Mouse (Mus musculus) embryo, embryonic 10.5 days (tissue): ENCODE data around the gene Zic4.

Source experiments
- DNase-seq: peaks from one replicate; pipeline ENCODE4 v3.0.0-alpha.2; 2015; ENCODE audit warnings: low spot score

Gene Zic4

DNA sequence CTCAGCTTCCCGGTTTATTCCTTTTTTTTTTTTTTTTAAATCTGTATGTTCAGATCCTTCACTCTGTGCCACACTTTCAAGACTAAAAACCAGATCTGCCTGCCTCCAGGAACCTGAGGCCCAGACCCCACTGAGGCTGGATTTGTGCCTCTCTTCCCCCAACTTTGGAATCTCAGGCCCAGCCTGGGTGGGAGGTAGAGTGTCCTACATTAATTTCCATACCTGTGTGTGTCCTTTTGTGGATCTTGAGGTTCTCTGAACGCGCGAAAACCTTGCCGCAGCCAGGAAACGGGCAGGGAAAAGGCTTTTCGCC lies 1.6 kb downstream of the Zic4 start:
- DNase-seq = no peak

GRCm38 (mm10) chr9:91364127-91364970 lies 2.1 kb downstream of the Zic4 start:
- DNase-seq = peak; percentile 64

GRCm38 (mm10) chr9:91364971-91365501 lies 2.8 kb downstream of the Zic4 start:
- peak; percentile 77 for DNase-seq

DNA sequence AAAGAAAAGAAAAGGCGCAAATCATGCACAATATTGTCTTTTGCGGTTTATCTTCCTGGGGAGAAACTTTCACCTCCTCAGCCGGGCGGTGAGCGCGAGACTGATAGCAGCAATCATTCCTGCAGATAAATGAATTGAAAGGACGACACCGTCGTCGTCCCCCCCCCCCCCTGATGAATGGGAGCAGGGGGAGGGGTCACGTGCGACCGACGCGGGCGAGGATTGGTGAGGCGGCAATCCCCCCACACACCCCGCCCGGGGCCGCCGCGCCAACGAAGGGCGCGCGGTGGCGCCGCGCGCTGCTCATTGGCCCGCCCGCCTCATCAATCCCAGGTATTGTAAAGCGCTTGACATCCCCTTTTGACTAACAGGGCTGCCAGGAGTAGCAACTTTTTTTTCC lies 3.5 kb downstream of the Zic4 start, which contains the start of gene Zic1:
Zic1 (minus strand) TSS at position 147 of the 400 bp plus-strand sequence.
- DNase-seq = peak; percentile 89

GRCm38 (mm10) chr9:91366226-91366998 lies 4.2 kb downstream of the Zic4 start:
- peak; percentile 73 for DNase-seq

DNA sequence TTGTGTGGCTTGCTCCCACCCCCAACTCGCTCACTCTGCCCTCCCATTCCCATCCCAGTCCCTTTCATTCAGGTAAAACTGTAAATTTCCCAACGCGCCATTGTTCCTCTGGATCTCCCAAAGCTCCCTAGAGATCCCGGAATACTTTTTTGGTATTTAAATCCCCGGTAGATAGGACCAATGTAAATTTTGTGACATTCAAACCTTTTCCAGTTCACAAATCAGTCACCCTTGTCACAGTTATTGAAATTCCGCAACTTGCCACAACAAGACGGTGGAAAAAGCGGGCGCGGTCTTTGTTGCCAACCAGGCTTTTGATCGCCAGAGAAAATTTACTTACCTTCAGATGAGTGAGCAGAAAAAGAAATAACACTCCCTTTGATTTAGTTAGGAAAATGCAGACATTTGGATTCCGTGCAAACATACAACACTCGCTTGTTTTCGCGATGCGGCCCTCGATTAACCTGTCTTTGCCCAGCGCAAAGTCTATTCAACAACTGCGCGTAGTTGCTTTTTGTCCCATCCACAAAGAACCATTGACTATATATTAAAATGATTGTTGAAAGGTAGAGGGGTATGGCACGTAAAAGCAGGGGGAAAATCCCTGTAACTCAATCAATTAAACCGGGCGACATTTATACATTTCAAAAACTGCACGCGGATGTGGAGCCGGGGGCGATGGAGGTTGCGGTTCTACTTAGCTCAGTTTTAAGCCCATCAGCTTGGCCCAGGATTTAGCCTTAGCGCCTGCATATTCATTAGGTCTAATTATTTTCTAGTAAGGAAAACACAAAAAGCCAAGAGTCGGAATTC lies 5.0 kb downstream of the Zic4 start:
- DNase-seq = peak; percentile 76

GRCm38 (mm10) chr9:91368150-91368549 lies 5.9 kb downstream of the Zic4 start:
- no peak for DNase-seq

- no peak for DNase-seq
These were observed 6.7 kb downstream of the Zic4 start for GRCm38 (mm10) chr9:91368946-91369292.

DNA sequence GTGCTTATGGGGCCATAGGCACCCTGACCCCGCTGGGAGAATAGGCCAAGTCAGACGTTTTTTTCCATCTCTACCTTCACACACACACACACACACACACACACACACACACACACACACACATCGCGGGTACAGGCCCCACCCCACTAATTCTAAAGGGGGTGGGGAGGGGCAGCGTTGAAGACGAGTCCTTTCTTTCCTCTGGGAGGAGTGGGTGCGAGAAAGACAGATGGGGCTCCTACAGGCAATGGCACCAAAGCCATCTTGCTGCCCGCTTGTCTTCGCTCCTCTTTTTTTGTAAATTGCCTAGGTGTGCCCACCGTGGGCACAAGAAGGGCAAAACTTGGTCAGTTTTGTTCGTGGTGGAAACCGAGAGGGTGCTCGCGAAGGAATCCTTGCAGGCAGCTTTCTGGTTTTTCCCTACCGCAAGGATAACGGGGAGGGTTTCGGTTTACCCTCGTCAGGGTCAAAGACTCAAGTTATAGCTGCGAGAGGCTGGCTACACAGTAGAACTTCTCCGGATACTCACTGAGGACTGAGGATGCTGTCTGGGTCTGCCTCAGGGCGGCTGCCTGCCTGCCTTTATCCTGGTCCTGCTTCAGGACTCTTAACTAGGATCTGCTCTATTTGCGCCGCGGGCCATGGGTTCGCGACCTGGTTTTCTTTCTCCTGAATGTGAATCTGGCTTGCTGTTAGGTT lies 7.2 kb downstream of the Zic4 start:
- no peak for DNase-seq

- DNase-seq = no peak
These were observed 8.0 kb downstream of the Zic4 start for GRCm38 (mm10) chr9:91370191-91370708.

- DNase-seq = no peak
These were observed 8.8 kb downstream of the Zic4 start for GRCm38 (mm10) chr9:91371011-91371410.

DNA sequence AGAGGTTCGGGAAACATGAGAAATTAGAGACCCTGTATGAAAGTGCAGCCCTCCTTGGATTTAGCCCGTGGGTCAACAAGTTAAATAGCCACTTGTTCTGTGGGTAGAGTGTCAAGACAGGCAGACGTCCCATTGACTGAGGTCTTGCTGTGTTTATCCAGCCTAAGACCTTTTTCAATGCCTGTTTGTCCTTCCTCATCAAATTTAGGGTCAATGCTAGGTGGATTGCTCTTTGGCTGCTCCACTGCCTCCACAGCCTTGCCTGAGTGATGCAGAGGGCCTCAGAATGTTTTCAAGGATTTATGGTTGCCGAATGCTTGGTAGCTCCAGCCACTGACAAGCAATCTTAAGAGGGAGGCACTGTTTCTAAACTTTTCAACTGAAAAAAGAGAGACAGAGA lies 9.4 kb downstream of the Zic4 start:
- DNase-seq = no peak

GRCm38 (mm10) chr9:91373811-91374575 lies 11.8 kb downstream of the Zic4 start:
- no peak for DNase-seq

DNA sequence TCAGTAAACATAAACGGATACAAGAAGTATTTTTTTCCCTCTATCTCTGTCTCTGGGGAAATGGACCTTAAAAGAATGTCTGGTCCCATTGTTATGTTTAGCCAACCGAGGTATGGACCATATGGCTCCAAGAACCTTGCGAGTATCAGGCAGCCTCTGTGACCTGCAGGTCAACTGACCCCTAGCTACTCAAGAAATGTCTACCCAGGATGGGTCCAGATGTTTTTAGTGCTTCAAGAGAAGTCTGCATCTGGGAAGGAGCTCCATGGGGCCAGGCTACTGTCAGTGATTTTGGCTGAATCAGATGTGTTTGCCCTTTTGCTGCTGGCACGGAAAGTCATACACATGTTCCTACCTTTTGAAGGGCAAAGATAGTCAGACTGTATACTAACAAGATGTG lies 12.5 kb downstream of the Zic4 start:
- peak; percentile 56 for DNase-seq

DNA sequence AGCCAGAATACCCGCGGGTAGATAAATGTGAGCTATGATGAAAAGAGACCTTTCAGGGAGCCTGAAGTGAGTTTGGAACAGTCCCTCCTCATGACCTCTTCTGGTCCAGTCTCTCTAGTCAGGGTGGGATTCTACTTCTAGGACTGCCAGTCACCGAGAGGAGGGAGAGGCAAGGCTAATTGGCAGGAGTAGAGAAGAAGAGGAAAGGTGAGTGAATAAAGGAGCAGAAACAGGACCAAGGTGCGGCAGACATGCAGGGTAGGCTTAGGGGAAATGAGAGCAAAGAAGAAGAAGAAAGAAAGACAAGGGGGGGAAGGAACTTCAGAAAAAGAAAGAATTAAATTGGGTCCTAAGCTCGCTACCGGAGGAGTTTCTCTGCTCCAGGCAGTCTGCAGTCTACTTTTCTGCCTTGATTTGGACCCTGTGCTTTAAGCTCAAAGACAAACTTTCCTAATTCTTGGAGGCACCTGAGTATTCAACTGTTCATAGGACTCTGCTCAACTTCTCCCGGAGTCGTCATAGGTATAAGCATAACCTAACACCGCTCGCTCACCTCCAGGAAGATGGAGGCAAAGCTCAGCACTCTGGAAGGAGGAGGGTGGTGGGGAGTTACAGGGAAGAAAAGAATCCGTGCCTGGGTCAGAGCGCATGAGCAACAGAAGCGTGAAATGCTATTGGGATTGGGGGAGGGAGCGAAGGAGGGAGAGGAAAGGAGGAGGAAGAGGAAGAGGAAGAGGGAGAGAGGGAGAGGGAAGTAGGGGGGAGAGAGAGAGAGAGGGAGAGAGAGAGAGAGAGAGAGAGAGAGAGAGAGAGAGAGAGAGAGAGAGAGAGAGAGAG lies 15.0 kb downstream of the Zic4 start:
- DNase-seq = peak; percentile 68

DNA sequence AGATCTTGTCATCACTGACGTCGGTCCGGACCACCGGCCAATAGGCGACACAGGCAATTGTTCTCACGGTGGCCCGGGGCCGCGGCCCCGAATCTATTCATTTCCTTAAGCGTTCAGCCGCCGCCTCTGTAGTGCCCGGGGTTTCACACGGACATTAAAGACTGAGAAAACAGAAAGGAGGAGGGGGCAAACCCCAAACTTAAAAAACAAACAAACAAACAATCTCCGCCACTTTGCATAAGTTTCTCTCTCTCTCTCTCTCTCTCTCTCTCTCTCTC lies 15.6 kb downstream of the Zic4 start:
- DNase-seq = peak; percentile 84

GRCm38 (mm10) chr9:91378411-91379299 lies 16.4 kb downstream of the Zic4 start:
- peak; percentile 54 for DNase-seq

GRCm38 (mm10) chr9:91379300-91379635 lies 17.1 kb downstream of the Zic4 start:
- peak; percentile 56 for DNase-seq
